Mouse (Mus musculus) lung, adult 2 months (tissue): ENCODE results near the gene Kctd15.

ENCODE experiments used
- CTCF ChIP-seq: fragments of 200-500 bp; IDR thresholded peaks from 2 replicates; pipeline ENCODE4 v1.5.1; 2011; ENCODE audit warnings: mild to moderate bottlenecking, low read length, control low read depth; ENCODE audit not compliant: insufficient read depth
- POLR2A ChIP-seq: fragments of 200-500 bp; IDR thresholded peaks from 2 replicates; pipeline ENCODE4 v1.6.1; 2011; ENCODE audit warnings: low read depth, mild to moderate bottlenecking, control low read depth, low read length, borderline replicate concordance; ENCODE audit errors: extremely low read depth

GRCm38 (mm10) chr7:34645623-34646022 is 10.9 kb downstream of the Kctd15 start:
- TF ChIP-seq POLR2A (no peak), CTCF (no peak)
